Mouse (Mus musculus) gastrocnemius, postnatal 14 days (tissue): Measurements from ENCODE around the gene Btnl1. TPM values are rescaled to one million over a fixed set of nuclear protein-coding genes. Genes with fewer than 3 reads are reported as not detected.
A peak's percentile ranks its signal among the peaks of the same experiment; 100 is the strongest.

Source experiments
- DNase-seq: peaks from one replicate; pipeline ENCODE4 v3.0.0; 2021; ENCODE audit warnings: mixed read lengths
- intact Hi-C: fragments of 180-260 bp; cut with DNase I; formaldehyde crosslinking; loops from one replicate; pipeline ENCODE4 v1.15.1; 2025; ENCODE audit warnings: low total_unique reads
- total RNA-seq, 2 experiments: library from RNA; stranded (reverse); gene quantifications; 2 replicates each; pipeline ENCODE4 v1.2.3; 2021

Btnl1 gene
- total RNA-seq, 2 experiments from 2014 or later: not detected

- intact Hi-C loops: no loop called here
- no peak for DNase-seq
These were observed 4.9 kb downstream of the Btnl1 start for GRCm38 (mm10) chr17:34381876-34382275.

DNA sequence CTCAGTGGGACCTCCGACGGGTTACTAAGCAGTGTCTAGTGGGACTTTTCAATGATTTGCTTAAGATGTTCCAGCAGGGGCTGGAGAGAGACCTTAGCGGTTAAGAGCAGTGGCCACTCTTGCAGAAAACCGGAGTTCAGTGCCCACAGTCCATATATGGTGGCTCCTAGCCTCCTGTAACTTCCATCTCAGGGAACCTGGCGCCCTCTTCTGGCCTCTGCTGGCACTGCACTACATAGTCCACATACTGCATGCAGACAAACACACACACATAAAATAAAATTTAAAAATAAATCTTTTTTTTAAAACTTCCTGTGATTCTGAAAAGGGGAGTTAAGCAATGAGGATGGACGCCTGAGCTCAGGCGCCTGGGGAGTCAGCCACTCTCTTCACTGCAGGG, 6.3 kb downstream of the Btnl1 start:
- intact Hi-C loops: no loop called here
- no peak for DNase-seq

GRCm38 (mm10) chr17:34384699-34385098, 7.8 kb downstream of the Btnl1 start:
- intact Hi-C loops: no loop called here
- DNase-seq: no peak

DNA sequence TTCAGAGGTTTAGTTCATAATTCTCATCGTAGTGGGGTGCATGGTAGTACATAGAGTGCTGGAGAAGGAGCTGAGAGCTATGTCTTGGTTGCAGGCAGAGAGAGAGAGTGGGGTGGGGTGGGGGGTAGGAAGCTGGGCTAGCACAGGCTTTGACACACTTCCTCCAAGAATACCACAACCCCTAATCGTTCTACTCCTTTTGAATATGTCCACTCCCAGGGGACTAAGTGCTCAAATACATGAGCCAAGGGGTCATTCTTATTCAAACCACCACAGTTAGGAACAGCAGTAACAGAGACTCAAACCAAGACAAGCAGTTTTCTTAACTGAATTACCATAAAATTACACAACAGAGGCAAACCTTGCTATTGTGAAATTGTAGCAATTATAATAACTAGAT, 9.7 kb downstream of the Btnl1 start:
- intact Hi-C loops: no loop called here
- DNase-seq: no peak

DNA sequence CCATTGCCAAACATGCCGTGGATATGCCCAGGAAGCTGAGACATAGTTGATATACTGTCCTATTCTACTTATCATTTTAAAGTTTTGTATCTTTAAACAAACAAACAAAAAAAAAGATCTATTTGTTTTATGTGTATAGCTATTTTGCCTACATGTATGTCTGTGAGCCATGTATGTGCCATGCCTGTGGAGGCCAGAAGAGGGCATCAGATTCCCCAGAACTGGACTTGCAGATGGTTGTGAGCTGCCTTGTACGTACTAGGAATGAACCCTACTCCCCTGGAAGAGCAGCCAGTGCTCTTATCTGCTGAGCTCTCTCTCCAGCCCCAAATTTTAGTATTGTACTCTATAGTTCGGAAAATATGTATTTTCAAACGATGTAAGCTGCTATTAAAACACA, 11.6 kb downstream of the Btnl1 start:
- DNase-seq: peak; percentile 15
- intact Hi-C loops: no loop called here

GRCm38 (mm10) chr17:34391507-34391906, 14.6 kb downstream of the Btnl1 start:
- DNase-seq: no peak
- intact Hi-C loops: no loop called here

GRCm38 (mm10) chr17:34392321-34392720, 15.4 kb downstream of the Btnl1 start:
- intact Hi-C loops: no loop called here
- peak; percentile 12 for DNase-seq

DNA sequence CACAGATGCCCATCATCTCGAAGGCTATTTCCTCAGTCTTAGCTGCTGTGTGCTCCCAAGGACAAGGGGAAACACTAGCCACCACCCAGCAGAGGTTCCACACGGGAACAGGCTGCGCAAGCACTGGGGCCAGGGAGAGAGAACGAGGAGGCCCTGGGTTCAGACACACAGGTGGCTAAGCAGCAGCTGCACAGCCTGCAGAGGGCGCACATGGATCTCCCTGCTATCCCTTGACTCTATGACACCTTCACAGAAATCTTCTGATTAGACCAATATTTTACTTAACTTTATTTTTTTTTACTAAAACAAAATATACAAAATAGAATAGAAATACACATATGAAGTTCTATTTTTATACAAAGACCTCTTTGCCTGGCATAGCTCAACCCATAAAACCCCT, 20.4 kb downstream of the Btnl1 start:
- intact Hi-C loops: no loop called here
- no peak for DNase-seq

DNA sequence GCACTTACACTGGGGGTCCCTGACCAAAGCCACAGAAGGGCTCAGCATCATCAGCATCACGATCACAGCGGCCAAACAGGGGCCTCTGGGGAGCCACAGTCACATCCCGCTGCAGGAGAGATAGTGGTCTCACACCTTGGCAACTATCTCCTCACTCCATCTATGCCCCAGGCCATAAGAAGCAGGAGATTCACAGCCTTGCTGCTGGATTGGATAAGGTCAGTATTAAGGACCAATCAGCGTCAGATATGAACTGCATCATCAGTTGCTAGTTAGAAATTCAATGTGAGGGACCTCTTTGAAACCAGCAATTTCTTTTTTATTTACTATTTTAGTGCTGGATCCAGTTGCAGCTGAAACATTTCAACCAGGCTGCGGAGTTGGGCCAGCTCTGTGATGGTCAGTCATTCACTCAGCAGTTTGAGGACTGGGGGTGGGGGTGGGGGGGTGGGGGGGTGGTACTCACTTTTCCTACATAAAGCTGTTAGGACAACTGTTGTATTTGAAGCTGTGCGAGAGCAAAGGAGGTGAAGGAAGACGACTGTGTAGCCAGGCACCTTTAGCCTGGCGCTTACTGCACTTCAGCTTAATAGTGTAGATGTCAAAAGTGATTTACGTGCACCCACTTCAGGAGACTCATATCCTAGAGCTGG, 21.3 kb downstream of the Btnl1 start:
- no peak for DNase-seq
- intact Hi-C loops: no loop called here

- intact Hi-C loops: no loop called here
- DNase-seq: peak; percentile 64
These were observed 21.9 kb downstream of the Btnl1 start, which contains the start of gene BC051142 for GRCm38 (mm10) chr17:34398711-34399393. BC051142 (plus strand) TSS chr17:34398820.

GRCm38 (mm10) chr17:34399394-34399715, 22.4 kb downstream of the Btnl1 start:
- DNase-seq: no peak
- intact Hi-C loops: no loop called here

- peak; percentile 27 for DNase-seq
These were observed 34.2 kb downstream of the Btnl1 start for GRCm38 (mm10) chr17:34411117-34411516.

DNA sequence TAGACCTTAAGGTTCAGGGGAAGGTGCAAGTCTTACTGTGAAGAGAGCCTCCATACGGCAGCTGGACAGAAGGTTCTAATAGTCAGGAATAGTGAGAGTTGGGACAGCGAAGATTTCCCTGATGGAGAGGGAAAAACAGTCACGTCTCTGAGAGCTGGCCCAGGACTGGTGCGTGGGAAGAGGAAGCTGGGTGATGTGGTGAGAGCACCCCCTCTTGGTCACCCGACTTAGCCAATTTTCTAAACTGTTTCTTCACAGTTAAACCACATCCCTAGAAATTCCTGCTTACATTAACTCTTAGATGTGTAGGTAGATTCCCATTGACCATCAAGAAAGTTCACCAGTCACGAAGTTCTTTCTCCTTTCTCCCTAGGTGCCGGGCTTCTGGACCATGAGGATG, 43.1 kb downstream of the Btnl1 start:
- no peak for DNase-seq
- intact Hi-C loops: no loop called here

More at GRCm38 (mm10) chr17:34411117-34411516, 34.2 kb downstream of the Btnl1 start:
- intact Hi-C loops: no loop called here

GRCm38 (mm10) chr17:34427597-34427996, 50.7 kb downstream of the Btnl1 start:
- intact Hi-C loops: no loop called here
- DNase-seq: no peak

Other genes starting within 250 kb of the Btnl1 start
- under 1 TPM; 0.45 to 0.47 TPM for gene H2-DMb2, start 233.8 kb upstream of the Btnl1 start, total RNA-seq
- 1 to 10 TPM; 1.0 to 1.4 TPM for gene H2-DMb1, start 224.1 kb upstream of the Btnl1 start, total RNA-seq
- gene Tap1, start 189.6 kb upstream of the Btnl1 start, total RNA-seq: 1 to 10 TPM; 1.7 to 2.6 TPM
- 1 to 10 TPM; 1.8 to 2.0 TPM for gene Psmb9, start 189.4 kb upstream of the Btnl1 start, total RNA-seq
- gene Psmb8, start 179.4 kb upstream of the Btnl1 start, total RNA-seq: 1 to 10 TPM; 2.9 to 3.4 TPM
- gene Tap2, start 173.6 kb upstream of the Btnl1 start, total RNA-seq: 1 to 10 TPM; 4.7 to 5.3 TPM
- gene H2-Ob, start 138.2 kb upstream of the Btnl1 start, total RNA-seq: under 1 TPM in 1 of 2 experiments, not detected in 1; 0.13 TPM
- 1 to 10 TPM; 2.8 to 3.1 TPM for gene H2-Ab1, start 119.4 kb upstream of the Btnl1 start, total RNA-seq
- 1 to 10 TPM; 2.8 to 3.9 TPM for gene H2-Aa, start 89.3 kb upstream of the Btnl1 start, total RNA-seq
- 1 to 10 TPM; 2.8 to 3.7 TPM for gene H2-Eb1, start 71.3 kb upstream of the Btnl1 start, total RNA-seq
- gene H2-Eb2, start 51.5 kb upstream of the Btnl1 start, total RNA-seq: not detected
- gene Btnl2, start 22.3 kb upstream of the Btnl1 start, total RNA-seq: under 1 TPM; 0.39 to 0.42 TPM
- under 1 TPM in 1 of 2 experiments, not detected in 1; 0.21 TPM for gene BC051142, start 21.7 kb downstream of the Btnl1 start, total RNA-seq
- gene Btnl4, start 100.2 kb downstream of the Btnl1 start, total RNA-seq: not detected
- gene Btnl6, start 140.2 kb downstream of the Btnl1 start, total RNA-seq: not detected
- 10 to 100 TPM; 15.7 to 27.3 TPM for gene Notch4, start 187.1 kb downstream of the Btnl1 start, total RNA-seq
- 1 to 10 TPM; 3.1 to 3.6 TPM for gene Gpsm3, start 212.7 kb downstream of the Btnl1 start, total RNA-seq
- gene Pbx2, start 214.1 kb downstream of the Btnl1 start, total RNA-seq: 10 to 100 TPM; 17.3 to 17.9 TPM
- gene Ager, start 220.7 kb downstream of the Btnl1 start, total RNA-seq: under 1 TPM; 0.44 to 0.55 TPM
- gene Rnf5, start 226.6 kb downstream of the Btnl1 start, total RNA-seq: 10 to 100 TPM; 17.1 to 18.6 TPM
- gene Agpat1, start 227.1 kb downstream of the Btnl1 start, total RNA-seq: 10 to 100 TPM; 38.8 to 39.1 TPM
- 10 to 100 TPM in 1 of 2 experiments, 1 to 10 TPM in 1; 5.4 to 11.1 TPM for gene Egfl8, start 238.8 kb downstream of the Btnl1 start, total RNA-seq